Mouse (Mus musculus) MEL (cell line): ENCODE data around the gene Nsl1.

Experiments
- CHD2 ChIP-seq: IDR thresholded peaks from 2 replicates; pipeline ENCODE4 v1.6.1; 2011; ENCODE audit warnings: low read length, improper control_type of control experiment
- CTCF ChIP-seq, 3 experiments: IDR thresholded peaks in 2 of 3; conservative IDR thresholded peaks in 1 of 3; 2 replicates each; pipeline ENCODE4 v1.5.1; 2011 to 2012; ENCODE audit warnings: low read length in 3 of 3, low read depth in 2 of 3, mild to moderate bottlenecking in 2 of 3, improper control_type of control experiment in 1 of 3, inconsistent platforms in 1 of 3, mixed read lengths in 1 of 3, moderate library complexity in 1 of 3; ENCODE audit not compliant: control insufficient read depth in 1 of 3, insufficient read depth in 1 of 3, poor library complexity in 1 of 3, severe bottlenecking in 1 of 3
- HCFC1 ChIP-seq: IDR thresholded peaks from 2 replicates; pipeline ENCODE4 v1.6.1; 2012; ENCODE audit warnings: low read depth, mild to moderate bottlenecking, inconsistent platforms, low read length, improper control_type of control experiment, moderate library complexity
- JUND ChIP-seq: IDR thresholded peaks from 2 replicates; pipeline ENCODE4 v1.6.1; 2011; ENCODE audit warnings: low read depth, mild to moderate bottlenecking, improper control_type of control experiment, low read length
- MAFK ChIP-seq: IDR thresholded peaks from 2 replicates; pipeline ENCODE4 v1.6.1; 2011; ENCODE audit warnings: low read depth, mild to moderate bottlenecking, low read length, improper control_type of control experiment, borderline replicate concordance
- MAX ChIP-seq: IDR thresholded peaks from 2 replicates; pipeline ENCODE4 v1.6.1; 2011; ENCODE audit warnings: low read length, improper control_type of control experiment
- RAD21 ChIP-seq: IDR thresholded peaks from 2 replicates; pipeline ENCODE4 v1.6.1; 2011; ENCODE audit warnings: mild to moderate bottlenecking, low read depth, low read length, improper control_type of control experiment

- no peak for TF ChIP-seq CTCF (IDR thresholded peaks at IDR 0.05 in 2 of 3, conservative IDR thresholded peaks at IDR 0.05 in 1 of 3; ENCODE audit: control insufficient read depth in 1 of 3, insufficient read depth in 1 of 3, low read depth in 2 of 3, low read length in 3 of 3, poor library complexity in 1 of 3, severe bottlenecking in 1 of 3)
- TF ChIP-seq JUND: no peak
- no peak for TF ChIP-seq CHD2
- no peak for TF ChIP-seq HCFC1
- TF ChIP-seq MAFK: no peak
- no peak for TF ChIP-seq RAD21
- TF ChIP-seq MAX: no peak
These were observed 9.6 kb downstream of the Nsl1 start for GRCm38 (mm10) chr1:191072329-191072913.
